Mouse (Mus musculus): Measurements from ENCODE around the gene Bet1. TPM values are rescaled to one million over a fixed set of nuclear protein-coding genes. Genes with fewer than 3 reads are reported as not detected.

The Bet1 gene
- total and polyA plus RNA-seq, 3 experiments: 27.3 to 76.2 (median 36.1) TPM

DNA sequence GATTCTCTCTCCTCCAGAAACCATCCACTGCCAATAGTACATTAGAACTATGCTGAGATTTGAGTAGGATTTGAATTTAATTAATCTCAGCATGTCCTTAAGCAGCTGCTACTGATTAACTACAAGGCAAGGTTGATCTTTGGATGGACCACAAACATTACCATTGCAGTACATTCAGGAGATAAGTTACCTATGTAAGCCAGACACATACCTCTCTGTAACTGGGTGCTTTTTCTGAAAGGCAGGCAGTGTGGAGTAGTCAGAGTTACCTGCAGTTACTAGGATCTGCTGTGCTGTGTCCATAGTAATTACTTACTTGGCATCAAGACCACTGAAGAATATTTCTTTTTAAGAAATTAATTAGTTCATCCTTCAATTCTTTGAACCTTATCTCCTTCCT lies 17.1 kb downstream of the Bet1 start:
- no peaks in the 10 kb centered on the region for H3K9me3 ChIP-seq (replicated peaks)
- ATAC-seq (ENCODE audit: extremely low read depth, insufficient number of reproducible peaks, low FRiP score, poor library complexity, severe bottlenecking) (no peak), DNase-seq (ENCODE audit: low spot score) (no peak)
- no peak overlapping the region for H3K4me3 ChIP-seq (ENCODE audit: low read depth, low read length)
- no peaks in the 10 kb centered on the region for H3K36me3 ChIP-seq (replicated peaks)
- H3K27me3 ChIP-seq (ENCODE audit: insufficient read depth, low read length): peaks cover 3% of the 10 kb centered on the region; the same call in 1 of the 2 replicates
- TF ChIP-seq CTCF (IDR thresholded peaks at IDR 0.05; ENCODE audit: low read depth, low read length): no peak
- TF ChIP-seq GATA2 (IDR thresholded peaks at IDR 0.05; ENCODE audit: borderline replicate concordance, low read depth, low read length): no peak
- TF ChIP-seq TAL1 (conservative IDR thresholded peaks at IDR 0.05; ENCODE audit: low read depth, low read length): no peak
- H3K4me1 ChIP-seq (ENCODE audit: insufficient read depth, low read depth, low read length): no peaks in the 10 kb centered on the region

DNA sequence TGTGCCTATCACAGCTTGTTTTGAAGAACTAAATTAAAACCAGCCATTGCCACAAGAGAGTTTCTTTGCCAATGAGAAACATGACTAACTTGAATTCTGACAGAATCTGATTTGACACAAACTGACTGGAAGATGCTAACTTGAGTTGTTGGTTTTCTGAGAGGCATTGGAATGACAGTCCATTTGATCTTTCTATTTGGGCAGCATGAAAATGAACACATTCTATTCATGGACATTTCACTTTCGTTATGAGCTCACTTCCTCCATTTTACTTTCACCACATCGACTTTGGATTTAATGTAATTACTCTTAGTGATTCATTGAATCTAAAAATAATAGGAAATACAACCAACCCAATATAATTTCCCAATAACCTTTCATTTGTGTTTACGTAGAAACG lies 32.4 kb downstream of the Bet1 start:
- no peaks in the 10 kb centered on the region for H3K27me3 ChIP-seq (ENCODE audit: insufficient read depth, low read length)
- H3K9me3 ChIP-seq (replicated peaks): no peaks in the 10 kb centered on the region
- DNase-seq (ENCODE audit: low spot score): no peak
- no peaks in the 10 kb centered on the region for H3K36me3 ChIP-seq (replicated peaks)
- H3K4me1 ChIP-seq (ENCODE audit: insufficient read depth, low read depth, low read length): no peaks in the 10 kb centered on the region
- no peak overlapping the region for H3K4me3 ChIP-seq (ENCODE audit: low read depth, low read length)
- no peak for ATAC-seq (ENCODE audit: extremely low read depth, insufficient number of reproducible peaks, low FRiP score, poor library complexity, severe bottlenecking)
- TF ChIP-seq TAL1 (conservative IDR thresholded peaks at IDR 0.05; ENCODE audit: low read depth, low read length) (no peak), POLR2AphosphoS5 (IDR thresholded peaks at IDR 0.05; ENCODE audit: insufficient replicate concordance, low read depth, low read length) (no peak), CTCF (IDR thresholded peaks at IDR 0.05; ENCODE audit: low read depth, low read length) (no peak), GATA1 (IDR thresholded peaks at IDR 0.05; ENCODE audit: borderline replicate concordance, low read length) (no peak), GATA2 (IDR thresholded peaks at IDR 0.05; ENCODE audit: borderline replicate concordance, low read depth, low read length) (no peak)

DNA sequence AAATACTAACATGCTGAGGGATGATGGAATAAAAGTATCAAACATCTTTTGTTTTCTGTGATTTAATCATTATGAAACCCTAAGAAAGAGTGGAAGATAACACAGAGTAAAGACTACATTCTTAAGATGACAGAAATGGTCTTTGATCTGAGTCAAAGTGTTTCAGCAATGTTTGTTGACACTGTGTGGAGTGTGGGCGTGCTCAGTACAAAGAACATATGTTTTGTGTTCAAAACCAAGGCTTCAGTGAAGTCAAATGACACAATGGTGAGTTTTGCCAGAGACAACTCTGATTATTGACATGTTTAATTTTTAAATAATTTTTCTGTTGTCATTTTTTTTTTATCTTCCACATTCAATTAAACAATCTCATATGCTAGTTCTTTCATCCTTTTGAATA lies 33.9 kb downstream of the Bet1 start:
- Histone ChIP-seq H3K4me1 (ENCODE audit: insufficient read depth, low read depth, low read length) (no peaks in the 10 kb centered on the region), H3K36me3 (replicated peaks) (no peaks in the 10 kb centered on the region), H3K4me3 (ENCODE audit: low read depth, low read length) (no peak overlapping the region), H3K9me3 (replicated peaks) (no peaks in the 10 kb centered on the region), H3K27me3 (ENCODE audit: insufficient read depth, low read length) (no peaks in the 10 kb centered on the region)
- no peak for TF ChIP-seq GATA2 (IDR thresholded peaks at IDR 0.05; ENCODE audit: borderline replicate concordance, low read depth, low read length)
- no peak for TF ChIP-seq POLR2AphosphoS5 (IDR thresholded peaks at IDR 0.05; ENCODE audit: insufficient replicate concordance, low read depth, low read length)
- TF ChIP-seq GATA1 (IDR thresholded peaks at IDR 0.05; ENCODE audit: borderline replicate concordance, low read length): no peak
- TF ChIP-seq TAL1 (conservative IDR thresholded peaks at IDR 0.05; ENCODE audit: low read depth, low read length): no peak
- no peak for TF ChIP-seq CTCF (IDR thresholded peaks at IDR 0.05; ENCODE audit: low read depth, low read length)
- DNase-seq (ENCODE audit: low spot score): no peak
- ATAC-seq (ENCODE audit: extremely low read depth, insufficient number of reproducible peaks, low FRiP score, poor library complexity, severe bottlenecking): no peak

DNA sequence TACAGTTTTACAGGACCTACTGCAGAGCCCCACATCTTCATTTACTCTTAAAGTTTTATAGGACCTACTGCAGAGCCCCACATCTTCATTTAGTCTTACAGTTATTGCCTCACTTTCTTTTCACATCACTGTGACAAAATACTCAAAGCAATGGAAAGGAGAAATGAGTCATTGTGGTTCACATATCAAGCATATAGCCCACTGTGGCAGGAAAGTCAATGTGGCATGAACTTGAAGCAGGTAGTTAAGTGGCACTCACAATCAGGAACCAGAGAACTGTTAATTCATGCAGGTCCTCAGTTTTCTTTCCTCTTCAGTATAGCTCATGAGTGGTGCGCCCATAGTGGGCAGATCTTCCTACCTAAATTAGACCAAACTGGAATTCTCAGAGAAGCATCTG lies 39.6 kb downstream of the Bet1 start:
- no peak for TF ChIP-seq GATA2 (IDR thresholded peaks at IDR 0.05; ENCODE audit: borderline replicate concordance, low read depth, low read length)
- TF ChIP-seq POLR2AphosphoS5 (IDR thresholded peaks at IDR 0.05; ENCODE audit: insufficient replicate concordance, low read depth, low read length): no peak
- TF ChIP-seq TAL1 (conservative IDR thresholded peaks at IDR 0.05; ENCODE audit: low read depth, low read length): no peak
- TF ChIP-seq GATA1 (IDR thresholded peaks at IDR 0.05; ENCODE audit: borderline replicate concordance, low read length): no peak
- no peak for TF ChIP-seq CTCF (IDR thresholded peaks at IDR 0.05; ENCODE audit: low read depth, low read length)
- Histone ChIP-seq H3K4me3 (ENCODE audit: low read depth, low read length) (no peak overlapping the region), H3K4me1 (ENCODE audit: insufficient read depth, low read depth, low read length) (no peaks in the 10 kb centered on the region), H3K36me3 (replicated peaks) (no peaks in the 10 kb centered on the region), H3K27me3 (ENCODE audit: insufficient read depth, low read length) (no peaks in the 10 kb centered on the region), H3K9me3 (replicated peaks) (no peaks in the 10 kb centered on the region)
- no peak for ATAC-seq (ENCODE audit: extremely low read depth, insufficient number of reproducible peaks, low FRiP score, poor library complexity, severe bottlenecking)
- no peak for DNase-seq (ENCODE audit: low spot score)

DNA sequence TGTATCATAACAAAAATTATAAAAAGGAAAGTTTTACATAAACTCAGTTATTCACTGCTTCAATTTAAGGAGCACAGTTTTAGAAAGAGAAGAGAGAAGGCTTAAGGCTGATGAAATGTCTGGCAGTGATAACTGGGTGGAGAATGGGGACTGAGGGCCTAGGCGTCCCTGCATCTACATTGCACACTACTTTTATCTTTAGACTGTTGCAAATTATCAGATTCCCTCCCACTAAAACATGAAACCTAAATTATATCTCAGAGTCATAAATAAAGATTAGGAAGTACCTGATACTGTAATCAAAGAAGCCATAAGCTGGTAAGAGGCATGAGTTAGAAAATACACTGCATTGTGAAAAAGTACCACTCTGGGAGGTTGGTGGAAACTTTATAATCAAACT lies 45.0 kb downstream of the Bet1 start:
- no peaks in the 10 kb centered on the region for H3K4me1 ChIP-seq (ENCODE audit: insufficient read depth, low read depth, low read length)
- TF ChIP-seq GATA1 (IDR thresholded peaks at IDR 0.05; ENCODE audit: borderline replicate concordance, low read length) (no peak), CTCF (IDR thresholded peaks at IDR 0.05; ENCODE audit: low read depth, low read length) (no peak), TAL1 (conservative IDR thresholded peaks at IDR 0.05; ENCODE audit: low read depth, low read length) (no peak), GATA2 (IDR thresholded peaks at IDR 0.05; ENCODE audit: borderline replicate concordance, low read depth, low read length) (no peak), POLR2AphosphoS5 (IDR thresholded peaks at IDR 0.05; ENCODE audit: insufficient replicate concordance, low read depth, low read length) (no peak)
- no peak overlapping the region for H3K4me3 ChIP-seq (ENCODE audit: low read depth, low read length)
- no peaks in the 10 kb centered on the region for H3K36me3 ChIP-seq (replicated peaks)
- H3K9me3 ChIP-seq (replicated peaks): no peaks in the 10 kb centered on the region
- ATAC-seq (ENCODE audit: extremely low read depth, insufficient number of reproducible peaks, low FRiP score, poor library complexity, severe bottlenecking): no peak
- no peaks in the 10 kb centered on the region for H3K27me3 ChIP-seq (ENCODE audit: insufficient read depth, low read length)
- DNase-seq (ENCODE audit: low spot score): no peak

DNA sequence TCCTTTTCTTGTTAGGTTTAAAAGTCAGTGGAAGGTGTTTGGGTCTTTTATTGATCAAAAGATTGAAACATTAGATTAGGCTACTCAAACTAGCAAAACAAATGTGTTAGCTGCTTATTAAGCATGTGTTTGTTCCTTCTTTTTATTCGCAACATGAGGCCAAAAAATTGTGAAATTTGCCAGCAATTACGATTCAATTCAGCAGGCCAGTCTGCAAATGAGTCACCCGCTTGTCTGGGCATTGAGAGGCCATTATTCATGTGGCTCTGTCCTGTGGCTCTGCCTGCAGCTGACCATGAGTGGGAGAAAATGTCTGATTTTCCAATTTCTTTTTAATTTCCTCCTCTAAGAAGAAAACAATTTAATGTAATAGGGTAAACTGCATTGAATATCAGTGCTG lies 55.8 kb downstream of the Bet1 start:
- no peak overlapping the region for H3K4me3 ChIP-seq (ENCODE audit: low read depth, low read length)
- H3K9me3 ChIP-seq (replicated peaks): no peaks in the 10 kb centered on the region
- H3K36me3 ChIP-seq (replicated peaks): no peaks in the 10 kb centered on the region
- no peaks in the 10 kb centered on the region for H3K4me1 ChIP-seq (ENCODE audit: insufficient read depth, low read depth, low read length)
- ATAC-seq (ENCODE audit: extremely low read depth, insufficient number of reproducible peaks, low FRiP score, poor library complexity, severe bottlenecking) (no peak), DNase-seq (ENCODE audit: low spot score) (no peak)
- TF ChIP-seq TAL1 (conservative IDR thresholded peaks at IDR 0.05; ENCODE audit: low read depth, low read length): no peak
- no peak for TF ChIP-seq GATA1 (IDR thresholded peaks at IDR 0.05; ENCODE audit: borderline replicate concordance, low read length)
- TF ChIP-seq CTCF (IDR thresholded peaks at IDR 0.05; ENCODE audit: low read depth, low read length): no peak
- TF ChIP-seq GATA2 (IDR thresholded peaks at IDR 0.05; ENCODE audit: borderline replicate concordance, low read depth, low read length): no peak
- no peak for TF ChIP-seq POLR2AphosphoS5 (IDR thresholded peaks at IDR 0.05; ENCODE audit: insufficient replicate concordance, low read depth, low read length)
- H3K27me3 ChIP-seq (ENCODE audit: insufficient read depth, low read length): no peaks in the 10 kb centered on the region; the same call in 1 of the 2 replicates

Other genes starting within 250 kb of the Bet1 start
- not detected in 2 replicates for gene Tfpi2, start 98.1 kb downstream of the Bet1 start, total RNA-seq (2014; fragmentation: Nextera tagmentation)
- gene Tfpi2, start 98.1 kb downstream of the Bet1 start, total RNA-seq (2017): not detected in 2 replicates
- gene Tfpi2, start 98.1 kb downstream of the Bet1 start, polyA plus RNA-seq (2012): not detected in 2 replicates
- gene Gngt1, start 93.2 kb downstream of the Bet1 start, total RNA-seq (2014; fragmentation: Nextera tagmentation): not detected in 2 replicates
- gene Gngt1, start 93.2 kb downstream of the Bet1 start, total RNA-seq (2017): 0.27 TPM in 1 of 2 replicates, not detected in the other
- gene Gngt1, start 93.2 kb downstream of the Bet1 start, polyA plus RNA-seq (2012): not detected in 2 replicates
- not detected in 2 replicates for gene Gng11, start 83.1 kb downstream of the Bet1 start, total RNA-seq (2014; fragmentation: Nextera tagmentation)
- not detected in 2 replicates for gene Gng11, start 83.1 kb downstream of the Bet1 start, total RNA-seq (2017)
- not detected in 2 replicates for gene Gng11, start 83.1 kb downstream of the Bet1 start, polyA plus RNA-seq (2012)

Measured in G1E (cell line).